Mouse (Mus musculus) kidney, postnatal 0 days (tissue): ENCODE measurements at regions not wholly inside any gene's neighbourhood (a gene's known extent, or its start where the extent isn't known, plus 50 kb on each side); places are given as distances from the start of the nearest gene placed in this dataset.

Experiments
- ATAC-seq: fragments of 200-750 bp; cut with Nextera tagmentation; replicated peaks from 2 replicates; pipeline ENCODE4 v1.8.0; 2017; ENCODE audit warnings: low read depth, moderate number of reproducible peaks, moderate TSS enrichment, moderate library complexity; ENCODE audit not compliant: low FRiP score
- DNase-seq: peaks from one replicate; pipeline ENCODE4 v3.0.0-alpha.2; 2016; ENCODE audit warnings: low spot score
- H3K27ac ChIP-seq: fragments of 300-500 bp; sonication (generic); 2 replicates; pipeline ENCODE4 v1.5.1; 2014; ENCODE audit warnings: mild to moderate bottlenecking
- H3K27me3 ChIP-seq: fragments of 300-500 bp; sonication (generic); 2 replicates; pipeline ENCODE4 v1.6.1; 2014; ENCODE audit warnings: low read length, mixed read lengths; ENCODE audit not compliant: insufficient read depth
- H3K36me3 ChIP-seq: fragments of 300-500 bp; sonication (generic); 2 replicates; pipeline ENCODE4 v1.6.1; 2014; ENCODE audit warnings: low read length, mixed read lengths; ENCODE audit not compliant: insufficient read depth
- H3K4me1 ChIP-seq: fragments of 300-500 bp; sonication (generic); replicated peaks from 2 replicates; pipeline ENCODE4 v1.6.1; 2014; ENCODE audit warnings: antibody characterized with exemption, low read length, mixed read lengths; ENCODE audit not compliant: insufficient read depth
- H3K4me2 ChIP-seq: fragments of 300-500 bp; sonication (generic); 2 replicates; pipeline ENCODE4 v1.6.1; 2014; ENCODE audit warnings: mild to moderate bottlenecking, low read length, moderate library complexity, mixed read lengths
- H3K4me3 ChIP-seq: fragments of 300-500 bp; sonication (generic); replicated peaks from 2 replicates; pipeline ENCODE4 v1.5.1; 2014; ENCODE audit warnings: low read depth, low read length
- H3K9ac ChIP-seq: fragments of 300-500 bp; sonication (generic); 2 replicates; pipeline ENCODE4 v1.6.1; 2014; ENCODE audit warnings: low read depth, low read length
- H3K9me3 ChIP-seq: fragments of 300-500 bp; sonication (generic); replicated peaks from 2 replicates; pipeline ENCODE4 v1.6.1; 2016; ENCODE audit warnings: low read length, inconsistent platforms, mixed read lengths
- CTCF ChIP-seq: IDR thresholded peaks from 2 replicates; pipeline ENCODE4 v1.5.1; 2016; ENCODE audit warnings: antibody characterized with exemption, low read depth, mild to moderate bottlenecking, moderate library complexity
- WGBS: fragments of 180-500 bp; shearing (Covaris S2); extraction: QIAGEN DNeasy Blood & Tissue Kit; methylation state at CpG from one replicate; pipeline ENCODE4 v1.1.7; 2014; 5-methylcytosine and 5-hydroxymethylcytosine counted together

- H3K4me3 ChIP-seq, result peak overlapping the region; percentile 33
- ATAC-seq, result peak; percentile 75; the same call in 1 of the 2 replicates
- no peaks in the 10 kb centered on the region for H3K36me3 ChIP-seq
- H3K27me3 ChIP-seq, result no peaks in the 10 kb centered on the region
- DNase-seq, result peak; percentile 69
- no peak for TF ChIP-seq CTCF
- peak overlapping the region; percentile 56 for H3K9ac ChIP-seq
- peak overlapping the region; percentile 70 for H3K27ac ChIP-seq
- no peaks in the 10 kb centered on the region for H3K9me3 ChIP-seq
- no peaks in the 10 kb centered on the region for H3K4me1 ChIP-seq
- 1% methylated on average over 25 of the region's 25 CpGs for WGBS
- peak overlapping the region; percentile 78 for H3K4me2 ChIP-seq
These were observed 164.3 kb upstream of the Lef1 start for GRCm38 (mm10) chr3:130945861-130946449.

GRCm38 (mm10) chr3:130945396-130945795, 164.9 kb upstream of the Lef1 start:
- Histone ChIP-seq H3K4me3 (peak overlapping the region; percentile 33; the same call in 1 of the 2 replicates), H3K9ac (no peak overlapping the region), H3K4me1 (no peaks in the 10 kb centered on the region), H3K4me2 (peak overlapping the region; percentile 78), H3K36me3 (no peaks in the 10 kb centered on the region), H3K9me3 (no peaks in the 10 kb centered on the region), H3K27ac (no peak overlapping the region), H3K27me3 (no peaks in the 10 kb centered on the region)
- ATAC-seq, result no peak
- TF ChIP-seq CTCF, result no peak
- DNase-seq, result peak; percentile 14
- 17% methylated on average over 7 of the region's 7 CpGs for WGBS

- WGBS, result 97% methylated on average over 6 of the region's 6 CpGs
- Histone ChIP-seq H3K4me2 (no peak overlapping the region), H3K27ac (no peak overlapping the region), H3K36me3 (no peaks in the 10 kb centered on the region), H3K4me1 (no peaks in the 10 kb centered on the region), H3K9ac (no peak overlapping the region), H3K9me3 (no peaks in the 10 kb centered on the region), H3K4me3 (no peak overlapping the region), H3K27me3 (no peaks in the 10 kb centered on the region)
- DNase-seq (no peak), ATAC-seq (no peak)
- TF ChIP-seq CTCF, result no peak
These were observed 166.0 kb upstream of the Lef1 start for GRCm38 (mm10) chr3:130944241-130944640.

- DNase-seq (peak; percentile 58), ATAC-seq (no peak)
- Histone ChIP-seq H3K4me1 (no peaks in the 10 kb centered on the region), H3K4me2 (no peak overlapping the region), H3K27ac (peak overlapping the region; percentile 44; the same call in 1 of the 2 replicates), H3K9me3 (no peaks in the 10 kb centered on the region), H3K9ac (no peak overlapping the region), H3K36me3 (no peaks in the 10 kb centered on the region), H3K4me3 (no peak overlapping the region), H3K27me3 (no peaks in the 10 kb centered on the region)
- WGBS, result 59% methylated on average over 8 of the region's 8 CpGs
- no peak for TF ChIP-seq CTCF
These were observed 167.2 kb upstream of the Lef1 start for GRCm38 (mm10) chr3:130942947-130943630.

GRCm38 (mm10) chr3:130940302-130940867, 169.9 kb upstream of the Lef1 start:
- Histone ChIP-seq H3K9ac (no peak overlapping the region), H3K27me3 (no peaks in the 10 kb centered on the region), H3K4me2 (no peak overlapping the region), H3K9me3 (no peaks in the 10 kb centered on the region), H3K4me1 (no peaks in the 10 kb centered on the region), H3K27ac (no peak overlapping the region), H3K36me3 (no peaks in the 10 kb centered on the region), H3K4me3 (no peak overlapping the region)
- DNase-seq (no peak), ATAC-seq (no peak)
- 56% methylated on average over 5 of the region's 5 CpGs for WGBS
- no peak for TF ChIP-seq CTCF

GRCm38 (mm10) chr3:130936980-130937379, 173.3 kb upstream of the Lef1 start:
- no peaks in the 10 kb centered on the region for H3K27me3 ChIP-seq
- DNase-seq (no peak), ATAC-seq (no peak)
- no peaks in the 10 kb centered on the region for H3K4me1 ChIP-seq
- no peak overlapping the region for H3K27ac ChIP-seq
- no peak overlapping the region for H3K4me3 ChIP-seq
- no peak for TF ChIP-seq CTCF
- H3K9me3 ChIP-seq, result no peaks in the 10 kb centered on the region
- no peak overlapping the region for H3K9ac ChIP-seq
- 63% methylated on average over 5 of the region's 5 CpGs for WGBS
- no peak overlapping the region for H3K4me2 ChIP-seq
- H3K36me3 ChIP-seq, result no peaks in the 10 kb centered on the region
